Mouse (Mus musculus) forebrain, embryonic 14.5 days (tissue): ENCODE measurements at regions not wholly inside any gene's neighbourhood (a gene's known extent, or its start where the extent isn't known, plus 50 kb on each side); places are given as distances from the start of the nearest gene placed in this dataset.

Experiments
- ATAC-seq: fragments of 200-750 bp; cut with Nextera tagmentation; 2 replicates; pipeline ENCODE4 v1.8.0; 2017; ENCODE audit warnings: mild to moderate bottlenecking, moderate library complexity
- DNase-seq: peaks from one replicate; pipeline ENCODE4 v3.0.0-alpha.2; 2015; ENCODE audit warnings: low spot score
- H3K27ac ChIP-seq: fragments of 300-500 bp; sonication (generic); 2 replicates; pipeline ENCODE4 v1.5.1; 2014; ENCODE audit warnings: low read depth, mild to moderate bottlenecking, control low read depth, low read length, moderate library complexity
- H3K27me3 ChIP-seq: fragments of 300-500 bp; sonication (generic); replicated peaks from 2 replicates; pipeline ENCODE4 v1.6.1; 2014; ENCODE audit warnings: low read length, control low read depth, mixed read lengths; ENCODE audit not compliant: control insufficient read depth, insufficient read depth
- H3K36me3 ChIP-seq: fragments of 300-500 bp; sonication (generic); 2 replicates; pipeline ENCODE4 v1.6.1; 2014; ENCODE audit warnings: low read length, control low read depth; ENCODE audit not compliant: control insufficient read depth, insufficient read depth
- H3K4me1 ChIP-seq: fragments of 300-500 bp; sonication (generic); 2 replicates; pipeline ENCODE4 v1.6.1; 2014; ENCODE audit warnings: antibody characterized with exemption, low read length, control low read depth; ENCODE audit not compliant: control insufficient read depth, insufficient read depth
- H3K4me2 ChIP-seq: fragments of 300-500 bp; sonication (generic); 2 replicates; pipeline ENCODE4 v1.6.1; 2014; ENCODE audit warnings: mild to moderate bottlenecking, control low read depth, low read length
- H3K4me3 ChIP-seq: fragments of 300-500 bp; sonication (generic); 2 replicates; pipeline ENCODE4 v1.5.1; 2014; ENCODE audit warnings: low read depth, low read length, control low read depth
- H3K9ac ChIP-seq: fragments of 300-500 bp; sonication (generic); 2 replicates; pipeline ENCODE4 v1.6.1; 2014; ENCODE audit warnings: mild to moderate bottlenecking, low read length, control low read depth, moderate library complexity
- H3K9me3 ChIP-seq: fragments of 300-500 bp; sonication (generic); replicated peaks from 2 replicates; pipeline ENCODE4 v1.6.1; 2016; ENCODE audit warnings: low read length, control low read depth, mixed read lengths; ENCODE audit not compliant: control insufficient read depth
- WGBS: fragments of 180-500 bp; shearing (Covaris S2); extraction: QIAGEN DNeasy Blood & Tissue Kit; methylation state at CpG from one replicate; pipeline ENCODE4 v1.1.7; 2014; 5-methylcytosine and 5-hydroxymethylcytosine counted together

DNA sequence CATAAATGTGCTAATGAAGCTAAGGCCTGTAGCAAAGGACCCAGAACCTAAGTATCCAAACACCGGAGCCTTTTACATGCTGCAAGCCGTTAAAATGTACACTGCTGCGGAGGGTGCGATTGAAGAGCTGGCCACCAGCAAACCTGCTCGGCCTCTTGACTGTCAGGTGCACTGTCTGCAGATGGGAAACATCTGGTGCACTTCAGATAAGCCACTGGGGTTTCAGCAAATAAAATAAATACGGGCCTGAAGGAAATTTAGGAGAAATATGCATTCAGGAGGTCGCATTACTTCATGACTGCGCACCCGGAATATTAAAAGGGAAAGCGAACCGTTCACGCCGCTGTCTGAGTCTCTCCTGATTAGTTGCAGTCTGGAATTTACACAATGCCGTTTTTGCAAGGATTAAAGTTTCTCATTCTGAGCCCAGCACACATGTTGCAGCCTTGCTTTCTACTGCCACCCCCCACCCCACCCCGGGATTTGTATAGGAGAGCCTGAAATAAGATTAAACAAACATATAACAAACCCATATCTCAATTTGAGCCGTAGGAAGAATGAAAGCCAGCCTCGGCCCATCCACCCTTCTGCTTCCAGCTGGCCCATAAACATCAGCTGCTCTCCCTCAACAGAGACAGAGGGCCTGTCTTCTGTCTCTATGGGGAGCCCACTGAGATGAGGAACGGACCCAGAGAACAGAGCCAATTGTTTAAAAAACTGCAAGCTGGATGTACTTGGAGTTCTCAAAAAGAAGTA is 103.5 kb upstream of the Cd180 start:
- peak overlapping the region; percentile 19; the same call in 1 of the 2 replicates for H3K4me2 ChIP-seq
- peak; percentile 42 for ATAC-seq
- H3K4me3 ChIP-seq = no peak overlapping the region
- H3K27me3 ChIP-seq = no peaks in the 10 kb centered on the region
- H3K27ac ChIP-seq = no peak overlapping the region
- DNase-seq = peak; percentile 22
- H3K4me1 ChIP-seq = peaks cover 5% of the 10 kb centered on the region; the same call in 1 of the 2 replicates
- H3K9me3 ChIP-seq = no peaks in the 10 kb centered on the region
- H3K9ac ChIP-seq = no peak overlapping the region; the same call in 1 of the 2 replicates
- 54% methylated on average over 18 of the region's 18 CpGs for WGBS
- H3K36me3 ChIP-seq = no peaks in the 10 kb centered on the region

DNA sequence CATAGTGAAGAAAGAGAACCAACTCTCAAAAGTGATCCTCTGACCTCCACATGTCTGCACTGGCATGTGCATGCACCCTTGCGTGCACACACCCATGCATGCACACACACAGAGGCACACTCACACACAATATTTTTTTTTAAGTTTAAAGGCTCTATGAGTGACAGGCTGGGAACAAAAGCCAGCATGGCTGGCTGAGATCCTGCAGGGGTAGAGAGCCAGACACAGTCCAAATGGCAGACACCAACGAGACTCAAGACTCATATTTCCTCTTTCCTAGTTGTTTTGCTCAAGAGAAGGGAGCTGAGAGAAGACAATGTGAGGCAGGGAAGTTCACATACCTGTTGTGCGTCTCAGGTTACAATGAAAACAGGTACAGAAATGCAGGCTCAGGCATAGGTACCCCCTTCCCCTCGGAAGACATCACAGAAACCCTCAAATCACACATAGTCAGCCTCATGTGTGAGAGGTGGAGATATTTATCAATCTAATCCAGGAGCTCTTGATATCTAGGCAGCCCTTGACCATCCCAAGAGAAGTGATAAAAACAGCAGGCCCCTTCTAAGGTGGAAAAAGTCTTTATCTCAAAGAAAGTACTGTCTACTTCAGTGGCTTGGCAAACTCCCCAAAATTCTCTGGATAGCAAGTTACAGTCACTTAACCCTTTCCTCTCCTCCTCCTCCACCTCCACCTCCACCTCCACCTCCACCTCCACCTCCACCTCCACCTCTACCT is 101.4 kb upstream of the Cd180 start:
- Histone ChIP-seq H3K4me1 (peaks cover 5% of the 10 kb centered on the region; the same call in 1 of the 2 replicates), H3K27ac (no peak overlapping the region), H3K9ac (no peak overlapping the region), H3K36me3 (no peaks in the 10 kb centered on the region), H3K4me2 (no peak overlapping the region), H3K4me3 (no peak overlapping the region), H3K27me3 (no peaks in the 10 kb centered on the region), H3K9me3 (no peaks in the 10 kb centered on the region)
- ATAC-seq = no peak
- DNase-seq = no peak
- WGBS = 74% methylated on average over 4 of the region's 4 CpGs

DNA sequence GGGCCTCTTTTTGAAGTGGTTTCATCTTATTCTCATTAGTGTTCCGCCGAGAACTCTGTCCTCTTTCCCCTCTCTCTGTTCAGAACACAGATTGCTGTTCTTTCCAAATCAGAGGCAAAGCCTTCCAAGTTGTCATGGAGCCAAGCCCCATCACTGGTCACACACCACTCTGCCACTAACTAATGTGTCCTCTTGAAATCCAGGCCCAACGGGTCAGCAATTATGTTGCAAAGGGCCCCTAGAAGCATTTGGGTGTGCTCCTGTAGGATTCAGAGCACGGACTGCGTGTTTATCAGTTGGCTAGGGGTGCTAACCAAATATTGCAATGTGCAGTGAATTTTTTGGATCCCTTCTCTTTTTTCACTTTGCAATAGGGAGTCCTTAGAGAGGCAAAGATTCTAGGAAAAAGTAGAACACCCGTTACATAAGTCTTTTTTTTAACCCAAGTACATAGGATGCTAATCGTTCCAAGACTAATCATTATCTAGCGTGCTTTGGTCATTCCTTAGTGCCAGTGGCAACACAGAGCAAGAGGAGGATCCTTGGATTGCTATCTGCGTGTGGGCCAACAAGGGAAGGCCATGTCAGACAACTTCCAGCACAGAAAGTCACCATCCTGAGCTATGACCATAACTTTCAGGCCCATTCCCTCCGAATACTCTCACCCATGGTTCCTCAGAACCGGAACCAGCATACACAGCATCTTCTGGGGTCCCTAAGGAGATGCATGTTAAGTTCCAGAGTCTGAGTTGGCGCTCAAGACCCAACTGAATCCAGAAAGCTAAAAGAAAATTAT is 99.8 kb upstream of the Cd180 start:
- Histone ChIP-seq H3K9me3 (no peaks in the 10 kb centered on the region), H3K4me2 (no peak overlapping the region), H3K27me3 (no peaks in the 10 kb centered on the region), H3K9ac (no peak overlapping the region), H3K36me3 (no peaks in the 10 kb centered on the region), H3K4me3 (no peak overlapping the region), H3K27ac (no peak overlapping the region), H3K4me1 (peaks cover 5% of the 10 kb centered on the region; the same call in 1 of the 2 replicates)
- DNase-seq (no peak), ATAC-seq (no peak)
- WGBS = 94% methylated on average over 12 of the region's 12 CpGs

DNA sequence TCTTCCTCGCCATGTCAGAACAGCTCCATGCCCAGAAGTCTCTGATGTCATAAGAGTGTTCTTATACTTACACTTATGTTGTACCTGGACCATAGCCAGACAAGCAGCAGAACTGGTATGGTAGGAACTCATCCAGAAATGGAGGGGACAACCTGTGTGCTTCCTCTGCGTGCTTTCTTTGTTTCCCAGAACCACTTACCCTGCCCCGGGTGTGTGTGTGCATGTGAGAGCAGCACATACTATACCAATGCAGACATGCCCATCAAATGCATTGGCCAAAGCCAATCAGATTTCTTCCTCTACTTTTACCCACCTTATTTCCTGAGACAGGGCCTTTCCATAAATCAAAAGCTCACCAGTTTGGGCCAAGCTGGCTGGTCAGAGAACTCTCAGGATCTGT is 99.2 kb upstream of the Cd180 start:
- ATAC-seq = no peak
- WGBS = 90% methylated on average over 3 of the region's 3 CpGs
- Histone ChIP-seq H3K27ac (no peak overlapping the region), H3K27me3 (no peaks in the 10 kb centered on the region), H3K4me3 (no peak overlapping the region), H3K9me3 (no peaks in the 10 kb centered on the region), H3K36me3 (no peaks in the 10 kb centered on the region), H3K4me2 (no peak overlapping the region), H3K9ac (no peak overlapping the region), H3K4me1 (peaks cover 5% of the 10 kb centered on the region; the same call in 1 of the 2 replicates)
- DNase-seq = no peak

DNA sequence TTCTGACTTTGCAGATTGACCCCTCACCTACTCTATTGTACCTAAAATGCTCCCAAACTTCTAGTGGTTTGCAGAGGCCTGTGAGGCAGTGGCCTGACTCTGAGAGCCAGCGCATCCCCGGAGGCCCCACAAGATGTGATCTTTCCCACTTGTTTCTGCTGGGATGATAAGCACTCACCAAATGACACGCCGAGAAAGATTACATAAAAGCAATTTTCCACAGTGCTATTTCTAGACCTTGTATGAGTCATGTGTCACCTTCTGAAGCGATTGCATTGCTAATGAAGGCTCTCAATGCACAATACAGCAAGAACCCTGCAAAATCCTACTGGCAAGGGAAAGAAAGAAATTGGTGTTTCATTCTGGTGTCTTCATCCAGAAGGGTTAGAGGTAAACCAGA is 97.8 kb upstream of the Cd180 start:
- Histone ChIP-seq H3K9ac (no peak overlapping the region), H3K36me3 (no peaks in the 10 kb centered on the region), H3K4me1 (no peaks in the 10 kb centered on the region; the same call in 1 of the 2 replicates), H3K27ac (no peak overlapping the region), H3K4me3 (no peak overlapping the region), H3K27me3 (no peaks in the 10 kb centered on the region), H3K9me3 (no peaks in the 10 kb centered on the region), H3K4me2 (no peak overlapping the region)
- no peak for DNase-seq
- ATAC-seq = no peak
- 91% methylated on average over 5 of the region's 5 CpGs for WGBS

DNA sequence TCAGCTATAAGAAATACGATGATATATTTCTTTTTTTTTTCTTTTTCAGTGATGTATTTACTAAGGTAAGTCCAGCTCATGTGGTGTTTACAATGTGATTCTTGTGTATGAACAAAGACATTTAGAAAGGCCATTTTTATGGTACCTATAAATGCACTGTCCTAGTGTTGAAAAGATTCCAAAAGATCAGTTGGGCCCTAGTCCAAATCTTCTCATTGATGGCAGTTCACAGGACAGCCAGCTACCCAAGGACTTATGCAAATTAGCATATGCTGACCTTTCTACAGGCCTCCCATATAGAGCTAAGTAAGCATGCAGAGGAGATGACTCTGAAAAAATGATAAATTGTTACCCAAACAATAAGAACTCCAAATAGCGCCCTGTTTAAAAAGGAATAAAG is 97.3 kb upstream of the Cd180 start:
- WGBS = 80% methylated on average over 2 of the region's 2 CpGs
- Histone ChIP-seq H3K36me3 (no peaks in the 10 kb centered on the region), H3K27ac (no peak overlapping the region), H3K9me3 (no peaks in the 10 kb centered on the region), H3K27me3 (no peaks in the 10 kb centered on the region), H3K4me2 (no peak overlapping the region), H3K9ac (no peak overlapping the region), H3K4me1 (no peaks in the 10 kb centered on the region; the same call in 1 of the 2 replicates), H3K4me3 (no peak overlapping the region)
- DNase-seq = no peak
- no peak for ATAC-seq

DNA sequence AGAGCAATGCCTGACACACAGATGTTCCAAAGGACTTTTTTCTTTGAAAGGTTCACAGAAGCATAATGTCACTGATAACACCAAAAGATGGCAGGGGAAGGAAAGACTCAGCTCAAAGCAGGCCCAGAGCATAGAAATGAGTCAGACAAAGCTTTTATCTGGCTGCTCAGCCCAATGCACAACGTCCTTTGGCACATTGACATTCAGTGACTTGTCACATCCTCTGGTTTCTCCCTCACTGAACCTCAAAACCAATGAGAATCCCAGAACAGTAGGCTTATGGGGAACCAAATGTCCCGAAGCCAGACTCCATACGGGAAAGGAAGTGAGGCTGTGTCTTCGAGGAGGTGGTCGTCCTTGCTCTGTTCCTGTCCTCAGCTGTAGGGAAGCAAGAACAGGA is 95.2 kb upstream of the Cd180 start:
- no peak overlapping the region for H3K4me3 ChIP-seq
- H3K27me3 ChIP-seq = no peaks in the 10 kb centered on the region
- ATAC-seq (no peak), DNase-seq (no peak)
- H3K9me3 ChIP-seq = no peaks in the 10 kb centered on the region
- WGBS = 81% methylated on average over 5 of the region's 5 CpGs
- H3K4me1 ChIP-seq = no peaks in the 10 kb centered on the region
- no peak overlapping the region for H3K4me2 ChIP-seq
- H3K36me3 ChIP-seq = no peaks in the 10 kb centered on the region
- H3K27ac ChIP-seq = no peak overlapping the region
- H3K9ac ChIP-seq = no peak overlapping the region

DNA sequence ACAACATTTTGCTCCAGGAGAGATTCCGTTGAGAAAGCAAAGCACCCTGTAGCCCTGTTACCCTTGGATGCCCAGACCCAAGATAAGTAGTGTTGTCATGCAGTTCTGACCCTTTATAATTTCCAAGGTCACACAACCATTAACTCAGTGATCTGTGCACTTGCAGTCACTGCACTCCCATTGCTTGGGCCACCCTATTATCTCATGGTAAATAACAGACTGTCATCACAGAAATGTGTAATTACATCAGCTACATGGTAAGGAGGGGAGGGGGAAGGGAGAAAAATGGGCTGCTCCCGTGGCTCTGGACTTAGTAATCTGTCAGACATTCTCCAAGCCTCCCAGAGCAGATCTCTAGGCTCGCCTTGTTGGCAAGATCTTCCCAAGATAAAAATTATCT is 93.8 kb upstream of the Cd180 start:
- Histone ChIP-seq H3K9ac (no peak overlapping the region), H3K4me3 (no peak overlapping the region), H3K4me1 (no peaks in the 10 kb centered on the region), H3K27ac (no peak overlapping the region), H3K27me3 (no peaks in the 10 kb centered on the region), H3K9me3 (no peaks in the 10 kb centered on the region), H3K36me3 (no peaks in the 10 kb centered on the region), H3K4me2 (no peak overlapping the region)
- 65% methylated on average over 3 of the region's 3 CpGs for WGBS
- ATAC-seq = 0 out of 2 replicates have a peak, but pooled peaks have one; percentile 23
- DNase-seq = peak; percentile 17
